Mouse (Mus musculus) C2C12 (cell line): ENCODE results near the gene Ubc.
"Not testable (repeated sequence)": the region's sequence is repeated elsewhere in the genome, so short reads cannot be mapped to it uniquely, and the experiment has no call there.

Source experiments
- CEBPB ChIP-seq: IDR thresholded peaks from one replicate; pipeline ENCODE4 v1.6.1; 2011; ENCODE audit warnings: low read depth, mild to moderate bottlenecking, control low read depth, moderate library complexity
- CTCF ChIP-seq: IDR thresholded peaks from one replicate; pipeline ENCODE4 v1.5.1; 2011; ENCODE audit not compliant: control insufficient read depth, insufficient read depth, insufficient read length
- FOSL1 ChIP-seq: IDR thresholded peaks from one replicate; pipeline ENCODE4 v1.8.0; 2011; ENCODE audit warnings: mild to moderate bottlenecking, low read length; ENCODE audit not compliant: poor library complexity, insufficient read depth, severe bottlenecking
- MAX ChIP-seq: IDR thresholded peaks from one replicate; pipeline ENCODE4 v1.6.1; 2011; ENCODE audit warnings: mild to moderate bottlenecking, control low read depth
- MYOD1 ChIP-seq: IDR thresholded peaks from one replicate; pipeline ENCODE4 v1.6.1; 2011; ENCODE audit warnings: low read depth; ENCODE audit not compliant: control insufficient read depth, insufficient read length
- MYOG ChIP-seq: IDR thresholded peaks from one replicate; pipeline ENCODE4 v1.6.1; 2011; ENCODE audit not compliant: control insufficient read depth, insufficient read length; ENCODE audit errors: extremely low read depth
- USF1 ChIP-seq: IDR thresholded peaks from one replicate; pipeline ENCODE4 v1.6.1; 2011; ENCODE audit warnings: low read depth, mild to moderate bottlenecking, control low read depth, moderate library complexity

- not testable (repeated sequence) for TF ChIP-seq CTCF, MYOD1, MAX, USF1, FOSL1, MYOG, CEBPB
These were observed 2.2 kb upstream of the Ubc start for GRCm38 (mm10) chr5:125392176-125392575.
